Mouse (Mus musculus) bone marrow macrophage, adult 2 months (primary cell): Measurements from ENCODE around the gene Spint1.

Experiments used
- CTCF ChIP-seq: IDR thresholded peaks from 2 replicates; pipeline ENCODE4 v1.5.1; 2012; ENCODE audit warnings: low read depth, mild to moderate bottlenecking, low read length, moderate library complexity
- POLR2A ChIP-seq: IDR thresholded peaks from 2 replicates; pipeline ENCODE4 v1.6.1; 2012; ENCODE audit warnings: mild to moderate bottlenecking, low read depth, low read length, borderline replicate concordance

DNA sequence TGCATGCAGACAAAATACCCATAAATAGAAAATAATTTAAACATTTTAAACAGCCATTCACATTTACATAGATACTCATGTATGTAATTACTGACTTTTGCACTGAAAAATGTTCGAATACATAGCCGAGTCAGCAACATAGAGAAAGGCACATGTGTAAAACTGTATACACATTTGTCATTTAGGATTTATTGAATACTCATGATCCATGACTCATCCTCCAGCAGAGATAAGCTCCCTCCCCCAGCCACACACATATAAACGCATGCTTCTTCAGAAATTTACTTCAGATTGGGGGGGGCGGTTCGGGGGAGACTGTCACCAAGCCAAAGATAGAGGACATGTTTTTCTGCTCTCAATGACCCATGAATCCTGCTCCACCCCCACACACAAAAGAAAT is 26.7 kb downstream of the Spint1 start:
- TF ChIP-seq POLR2A (no peak), CTCF (no peak)
